Mouse (Mus musculus): ENCODE results near the gene Klf3. TPM values are rescaled to one million over a fixed set of nuclear protein-coding genes. Genes with fewer than 3 reads are reported as not detected.

Klf3 gene
- 21.7 and 25.4 TPM in 2 replicates for polyA plus RNA-seq (2012; rRNA removed)

- peak; percentile 44 to 75 for DNase-seq (ENCODE audit: extremely low spot score in 1 of 2, low spot score in 1 of 2)
These were observed at the start of gene Klf3 for GRCm38 (mm10) chr5:64802795-64803719. Gene Klf3, plus strand, starts transcription at chr5:64803388.

GRCm38 (mm10) chr5:64762295-64762694 lies 40.9 kb upstream of the Klf3 start:
- DNase-seq (ENCODE audit: extremely low spot score in 1 of 2, low spot score in 1 of 2): no peak

GRCm38 (mm10) chr5:64764452-64764851 lies 38.7 kb upstream of the Klf3 start:
- DNase-seq (ENCODE audit: extremely low spot score in 1 of 2, low spot score in 1 of 2): no peak

GRCm38 (mm10) chr5:64765765-64766164 lies 37.4 kb upstream of the Klf3 start:
- DNase-seq (ENCODE audit: extremely low spot score in 1 of 2, low spot score in 1 of 2): peak; percentile 4 to 28

- no peak for DNase-seq (ENCODE audit: extremely low spot score in 1 of 2, low spot score in 1 of 2)
These were observed 36.6 kb upstream of the Klf3 start for GRCm38 (mm10) chr5:64766626-64767025.

- no peak for DNase-seq (ENCODE audit: extremely low spot score in 1 of 2, low spot score in 1 of 2)
These were observed 31.6 kb upstream of the Klf3 start for GRCm38 (mm10) chr5:64771619-64772018.

- no peak for DNase-seq (ENCODE audit: extremely low spot score in 1 of 2, low spot score in 1 of 2)
These were observed 25.0 kb upstream of the Klf3 start for GRCm38 (mm10) chr5:64778211-64778610.

GRCm38 (mm10) chr5:64779285-64779684 lies 23.9 kb upstream of the Klf3 start:
- DNase-seq (ENCODE audit: extremely low spot score in 1 of 2, low spot score in 1 of 2): no peak

- no peak for DNase-seq (ENCODE audit: extremely low spot score in 1 of 2, low spot score in 1 of 2)
These were observed 22.4 kb upstream of the Klf3 start for GRCm38 (mm10) chr5:64780778-64781177.

- no peak for DNase-seq (ENCODE audit: extremely low spot score in 1 of 2, low spot score in 1 of 2)
These were observed 15.0 kb upstream of the Klf3 start for GRCm38 (mm10) chr5:64788175-64788574.

- no peak for DNase-seq (ENCODE audit: extremely low spot score in 1 of 2, low spot score in 1 of 2)
These were observed 5.0 kb upstream of the Klf3 start for GRCm38 (mm10) chr5:64798209-64798608.

GRCm38 (mm10) chr5:64801545-64801944 lies 1.6 kb upstream of the Klf3 start:
- no peak for DNase-seq (ENCODE audit: extremely low spot score in 1 of 2, low spot score in 1 of 2)

- DNase-seq (ENCODE audit: extremely low spot score in 1 of 2, low spot score in 1 of 2): no peak
These were observed 1.0 kb upstream of the Klf3 start for GRCm38 (mm10) chr5:64802143-64802542.

GRCm38 (mm10) chr5:64803720-64804462 lies 703 bp downstream of the Klf3 start:
- peak in 1 of 2 experiments; percentile 20 for DNase-seq (ENCODE audit: extremely low spot score in 1 of 2, low spot score in 1 of 2)

- no peak for DNase-seq (ENCODE audit: extremely low spot score in 1 of 2, low spot score in 1 of 2)
These were observed 2.1 kb downstream of the Klf3 start for GRCm38 (mm10) chr5:64805131-64805872.

GRCm38 (mm10) chr5:64805873-64806505 lies 2.8 kb downstream of the Klf3 start:
- DNase-seq (ENCODE audit: extremely low spot score in 1 of 2, low spot score in 1 of 2): peak in 1 of 2 experiments; percentile 26

- no peak for DNase-seq (ENCODE audit: extremely low spot score in 1 of 2, low spot score in 1 of 2)
These were observed 3.4 kb downstream of the Klf3 start for GRCm38 (mm10) chr5:64806600-64806999.

- no peak for DNase-seq (ENCODE audit: extremely low spot score in 1 of 2, low spot score in 1 of 2)
These were observed 4.0 kb downstream of the Klf3 start for GRCm38 (mm10) chr5:64807159-64807558.

- DNase-seq (ENCODE audit: extremely low spot score in 1 of 2, low spot score in 1 of 2): no peak
These were observed 4.4 kb downstream of the Klf3 start for GRCm38 (mm10) chr5:64807603-64808002.
